Comparison of ENCODE assay signal across 10 mouse cellular contexts in genomic region chr2:76368861-76369660, GRCm38 (mm10). TPM values are rescaled to one million over a fixed set of nuclear protein-coding genes. Genes with fewer than 3 reads are reported as not detected.
DNase-seq lines count a peak whose midpoint lies in the region; ATAC-seq and TF ChIP-seq lines count a peak whose summit lies in the region.
"Had no signal": no experiment of that assay in that cellular context is flagged by ENCODE, and none has a peak within 500 bp of the region (broad histone marks: within the 10 kb centered on the region; RNA-seq: fewer than 3 reads in every experiment).

No protein-coding gene starts in this region.

- H3K9ac ChIP-seq in kidney, embryonic 15.5 days, result no peak overlapping the region
- no peak overlapping the region for H3K9ac ChIP-seq in embryonic facial prominence, embryonic 15.5 days
- no peak overlapping the region for H3K9ac ChIP-seq in midbrain, postnatal 0 days (replicated peaks; ENCODE audit: low read length, poor library complexity, severe bottlenecking)

- ATAC-seq in kidney, embryonic 15.5 days (replicated peaks; ENCODE audit: low FRiP score), result 0 out of 2 replicates have a peak, but pooled peaks have one; percentile 37
- no peak for ATAC-seq in embryonic facial prominence, embryonic 15.5 days (ENCODE audit: insufficient number of reproducible peaks, low FRiP score, low TSS enrichment, low read depth)
- no peak for ATAC-seq in midbrain, postnatal 0 days (ENCODE audit: low FRiP score)

- peaks cover 12% of the 10 kb centered on the region for H3K4me1 ChIP-seq in kidney, embryonic 15.5 days
- peaks cover 3% of the 10 kb centered on the region; the same call in 1 of the 2 replicates for H3K4me1 ChIP-seq in kidney, adult 2 months (ENCODE audit: control insufficient read depth, insufficient read depth, low read length)
- peaks cover 14% of the 10 kb centered on the region for H3K4me1 ChIP-seq in E14TG2a.4 (replicated peaks; ENCODE audit: low read depth, low read length)
- H3K4me1 ChIP-seq in embryonic facial prominence, embryonic 15.5 days, result peaks cover 11% of the 10 kb centered on the region; the same call in 1 of the 2 replicates
- no peaks in the 10 kb centered on the region for H3K4me1 ChIP-seq in midbrain, postnatal 0 days (ENCODE audit: insufficient read depth, low read length)

- H3K36me3 ChIP-seq in kidney, embryonic 15.5 days, result peaks cover 24% of the 10 kb centered on the region
- H3K36me3 ChIP-seq in kidney, adult 2 months (ENCODE audit: control insufficient read depth, insufficient read depth, low read length), result no peaks in the 10 kb centered on the region
- H3K36me3 ChIP-seq in E14TG2a.4 (ENCODE audit: insufficient read depth, low read length), result peaks cover 27% of the 10 kb centered on the region
- H3K36me3 ChIP-seq in embryonic facial prominence, embryonic 15.5 days, result peaks cover 12% of the 10 kb centered on the region; the same call in 1 of the 2 replicates
- H3K36me3 ChIP-seq in midbrain, postnatal 0 days (ENCODE audit: insufficient read depth, low read length), result peaks cover 10% of the 10 kb centered on the region; the same call in 1 of the 2 replicates

- H3K4me3 ChIP-seq in kidney, embryonic 15.5 days (replicated peaks), result peak overlapping the region; percentile 73; the same call in 1 of the 2 replicates
- no peak overlapping the region for H3K4me3 ChIP-seq in kidney, adult 2 months (ENCODE audit: insufficient read depth, low read depth, low read length)
- peak overlapping the region; percentile 93 for H3K4me3 ChIP-seq in E14TG2a.4 (replicated peaks; ENCODE audit: low read length)
- peak overlapping the region; percentile 95 for H3K4me3 ChIP-seq in embryonic facial prominence, embryonic 15.5 days (replicated peaks)
- 0 out of 2 replicates have a peak overlapping the region, but pooled peaks have one; percentile 96 for H3K4me3 ChIP-seq in midbrain, postnatal 0 days (ENCODE audit: low read depth, low read length)

- H3K9me3 ChIP-seq in kidney, embryonic 15.5 days (replicated peaks), result no peaks in the 10 kb centered on the region
- H3K9me3 ChIP-seq in E14TG2a.4 (ENCODE audit: low read length), result no peaks in the 10 kb centered on the region
- H3K9me3 ChIP-seq in embryonic facial prominence, embryonic 15.5 days (replicated peaks), result no peaks in the 10 kb centered on the region
- H3K9me3 ChIP-seq in midbrain, postnatal 0 days (ENCODE audit: low read length), result no peaks in the 10 kb centered on the region
- H3K9me3 ChIP-seq: lung, embryonic 15.5 days had no signal

- H3K27ac ChIP-seq in kidney, embryonic 15.5 days, result no peak overlapping the region
- no peak overlapping the region for H3K27ac ChIP-seq in kidney, adult 2 months (ENCODE audit: insufficient read depth, low read depth, low read length)
- no peak overlapping the region for H3K27ac ChIP-seq in embryonic facial prominence, embryonic 15.5 days (replicated peaks)
- no peak overlapping the region for H3K27ac ChIP-seq in midbrain, postnatal 0 days (ENCODE audit: low read depth, low read length)
- H3K27ac ChIP-seq: lung, embryonic 15.5 days had no signal

- 69% methylated on average over 13 of the region's 13 CpGs for WGBS in kidney, embryonic 15.5 days
- WGBS in kidney, adult 2 months, result 76% methylated on average over 13 of the region's 13 CpGs
- 74% methylated on average over 13 of the region's 13 CpGs for WGBS in embryonic facial prominence, embryonic 15.5 days
- WGBS in midbrain, postnatal 0 days, result 75% methylated on average over 13 of the region's 13 CpGs

- H3K27me3 ChIP-seq in kidney, embryonic 15.5 days, result no peaks in the 10 kb centered on the region
- no peaks in the 10 kb centered on the region for H3K27me3 ChIP-seq in kidney, adult 2 months (replicated peaks; ENCODE audit: control insufficient read depth, insufficient read depth, low read length)
- no peaks in the 10 kb centered on the region for H3K27me3 ChIP-seq in E14TG2a.4 (ENCODE audit: insufficient read depth, low read length)
- no peaks in the 10 kb centered on the region for H3K27me3 ChIP-seq in embryonic facial prominence, embryonic 15.5 days
- no peaks in the 10 kb centered on the region for H3K27me3 ChIP-seq in midbrain, postnatal 0 days (ENCODE audit: insufficient read depth, low read length)
- H3K27me3 ChIP-seq: lung, embryonic 15.5 days had no signal

- TF ChIP-seq CTCF in kidney, adult 2 months (conservative IDR thresholded peaks at IDR 0.05; ENCODE audit: insufficient read depth, insufficient read length, low read depth, low read length), result no peak
- TF ChIP-seq CTCF in E14TG2a.4 (conservative IDR thresholded peaks at IDR 0.05; ENCODE audit: low read length), result no peak
- no peak for TF ChIP-seq CTCF in midbrain, postnatal 0 days (IDR thresholded peaks at IDR 0.05)

- H3K4me2 ChIP-seq in kidney, embryonic 15.5 days, result peak overlapping the region; percentile 94; the same call in 1 of the 2 replicates
- no peak overlapping the region for H3K4me2 ChIP-seq in embryonic facial prominence, embryonic 15.5 days (replicated peaks)
- H3K4me2 ChIP-seq in midbrain, postnatal 0 days (ENCODE audit: low read depth, low read length, poor library complexity, severe bottlenecking), result no peak overlapping the region

- TF ChIP-seq POLR2A in kidney, adult 2 months (IDR thresholded peaks at IDR 0.05; ENCODE audit: low read depth, low read length), result no peak

- no peak for DNase-seq in kidney, adult 2 months
- DNase-seq in midbrain, postnatal 0 days (ENCODE audit: low spot score), result no peak
- DNase-seq in layer of hippocampus, adult 8-10 months (ENCODE audit: low spot score in 2 of 2), result no peak
- no peak for DNase-seq in layer of hippocampus, postnatal 36 days

RNA-seq across cellular contexts. Expression of gene Rbm45, which starts 0.7 kb away (rescaled TPM):
- 17.5 and 18.3 TPM in 2 replicates for polyA plus RNA-seq in kidney, embryonic 15.5 days (2015; fragmentation: Nextera tagmentation; extraction: Ambion mirVana)
- polyA plus RNA-seq in kidney, adult 2 months (2012; rRNA removed), result 8.3 and 8.9 TPM in 2 replicates
- polyA plus RNA-seq in embryonic facial prominence, embryonic 15.5 days (2015; fragmentation: Nextera tagmentation; extraction: Ambion mirVana), result 14.8 and 15.5 TPM in 2 replicates
- total RNA-seq in midbrain, postnatal 0 days (2014; rRNA removed), result 31.3 and 37.5 TPM in 2 replicates
- 17.5 and 17.9 TPM in 2 replicates for polyA plus RNA-seq in midbrain, postnatal 0 days (2015; fragmentation: Nextera tagmentation; extraction: Ambion mirVana)
- total RNA-seq in layer of hippocampus, adult 8-10 months (2022), result 10 to 100 TPM; 36.1 to 47.0 (median 38.2) TPM
- total RNA-seq in layer of hippocampus, postnatal 36 days (2021), result 10 to 100 TPM; 44.4 to 44.6 TPM

RNA-seq across cellular contexts. Expression of gene Cyct, which starts 8.8 kb away (rescaled TPM):
- polyA plus RNA-seq in kidney, embryonic 15.5 days (2015; fragmentation: Nextera tagmentation; extraction: Ambion mirVana), result not detected in 2 replicates
- not detected in 2 replicates for polyA plus RNA-seq in kidney, adult 2 months (2012; rRNA removed)
- polyA plus RNA-seq in embryonic facial prominence, embryonic 15.5 days (2015; fragmentation: Nextera tagmentation; extraction: Ambion mirVana), result not detected in 2 replicates
- not detected in 2 replicates for total RNA-seq in midbrain, postnatal 0 days (2014; rRNA removed)
- 0.25 and 0.82 TPM in 2 replicates for polyA plus RNA-seq in midbrain, postnatal 0 days (2015; fragmentation: Nextera tagmentation; extraction: Ambion mirVana)
- total RNA-seq in layer of hippocampus, adult 8-10 months (2022), result not detected
- total RNA-seq in layer of hippocampus, postnatal 36 days (2021), result not detected
- total RNA-seq: adrenal gland, adult 18-20 months; layer of hippocampus, adult 18-20 months had no signal
- polyA plus RNA-seq: lung, embryonic 15.5 days had no signal

RNA-seq across cellular contexts. Expression of gene Pde11a, which starts 30.5 kb away (rescaled TPM):
- polyA plus RNA-seq in kidney, embryonic 15.5 days (2015; fragmentation: Nextera tagmentation; extraction: Ambion mirVana), result 1.5 and 1.9 TPM in 2 replicates
- polyA plus RNA-seq in kidney, adult 2 months (2012; rRNA removed), result 0.83 and 0.95 TPM in 2 replicates
- 0.39 and 0.41 TPM in 2 replicates for polyA plus RNA-seq in embryonic facial prominence, embryonic 15.5 days (2015; fragmentation: Nextera tagmentation; extraction: Ambion mirVana)
- total RNA-seq in midbrain, postnatal 0 days (2014; rRNA removed), result 1.1 and 1.5 TPM in 2 replicates
- 0.94 and 0.96 TPM in 2 replicates for polyA plus RNA-seq in midbrain, postnatal 0 days (2015; fragmentation: Nextera tagmentation; extraction: Ambion mirVana)
- total RNA-seq in layer of hippocampus, adult 8-10 months (2022), result 10 to 100 TPM; 15.7 to 22.8 (median 17.9) TPM
- 10 to 100 TPM; 14.2 to 18.9 TPM for total RNA-seq in layer of hippocampus, postnatal 36 days (2021)

RNA-seq across cellular contexts. Expression of gene Osbpl6, which starts 37.2 kb away (rescaled TPM):
- polyA plus RNA-seq in kidney, embryonic 15.5 days (2015; fragmentation: Nextera tagmentation; extraction: Ambion mirVana), result 18.3 and 20.1 TPM in 2 replicates
- 35.1 and 41.2 TPM in 2 replicates for polyA plus RNA-seq in kidney, adult 2 months (2012; rRNA removed)
- polyA plus RNA-seq in embryonic facial prominence, embryonic 15.5 days (2015; fragmentation: Nextera tagmentation; extraction: Ambion mirVana), result 12.0 and 15.1 TPM in 2 replicates
- total RNA-seq in midbrain, postnatal 0 days (2014; rRNA removed), result 17.0 and 20.4 TPM in 2 replicates
- 22.2 and 26.7 TPM in 2 replicates for polyA plus RNA-seq in midbrain, postnatal 0 days (2015; fragmentation: Nextera tagmentation; extraction: Ambion mirVana)
- total RNA-seq in layer of hippocampus, adult 8-10 months (2022), result 10 to 100 TPM; 52.1 to 71.5 (median 60.2) TPM
- total RNA-seq in layer of hippocampus, postnatal 36 days (2021), result 10 to 100 TPM; 65.8 to 74.5 TPM
